Comparison of ENCODE assay signal across 8 mouse cellular contexts in genomic region chr17:29492269-29493191, GRCm38 (mm10). TPM values are rescaled to one million over a fixed set of nuclear protein-coding genes. Genes with fewer than 3 reads are reported as not detected.
DNase-seq lines count a peak whose midpoint lies in the region; ATAC-seq and TF ChIP-seq lines count a peak whose summit lies in the region.

No protein-coding gene starts in this region.

- no peaks in the 10 kb centered on the region for H3K27me3 ChIP-seq in intestine, embryonic 16.5 days (replicated peaks; ENCODE audit: control insufficient read depth, insufficient read depth, low read length)
- no peaks in the 10 kb centered on the region for H3K27me3 ChIP-seq in limb, embryonic 12.5 days
- H3K27me3 ChIP-seq in midbrain, embryonic 13.5 days = no peaks in the 10 kb centered on the region
- no peaks in the 10 kb centered on the region for H3K27me3 ChIP-seq in spleen, adult 2 months (ENCODE audit: control insufficient read depth, insufficient read depth, low read length)

- H3K4me2 ChIP-seq in intestine, embryonic 16.5 days (ENCODE audit: low read depth, low read length) = peak overlapping the region; percentile 83
- H3K4me2 ChIP-seq in limb, embryonic 12.5 days = peak overlapping the region; percentile 79
- H3K4me2 ChIP-seq in midbrain, embryonic 13.5 days (replicated peaks) = peak overlapping the region; percentile 95

- peak; percentile 39 for DNase-seq in cerebellum, adult 11 months
- peak; percentile 85 for DNase-seq in embryo, embryonic 10.5 days (ENCODE audit: low spot score)
- peak; percentile 58 to 85 for DNase-seq in spleen, adult 2 months (ENCODE audit: low read depth in 1 of 2, low spot score in 2 of 2)

- TF ChIP-seq POLR2A in spleen, adult 2 months (IDR thresholded peaks at IDR 0.05; ENCODE audit: low read depth, low read length) = no peak

- no peaks in the 10 kb centered on the region; the same call in 1 of the 2 replicates for H3K36me3 ChIP-seq in intestine, embryonic 16.5 days (ENCODE audit: control insufficient read depth, insufficient read depth, low read length)
- peaks cover 23% of the 10 kb centered on the region for H3K36me3 ChIP-seq in limb, embryonic 12.5 days
- H3K36me3 ChIP-seq in midbrain, embryonic 13.5 days = peaks cover 13% of the 10 kb centered on the region
- H3K36me3 ChIP-seq in spleen, adult 2 months (ENCODE audit: control insufficient read depth, insufficient read depth, low read length) = peaks cover 16% of the 10 kb centered on the region

- peak overlapping the region; percentile 97 for H3K9ac ChIP-seq in intestine, embryonic 16.5 days (ENCODE audit: low read depth, low read length)
- H3K9ac ChIP-seq in limb, embryonic 12.5 days (replicated peaks) = peak overlapping the region; percentile 96
- H3K9ac ChIP-seq in midbrain, embryonic 13.5 days (replicated peaks) = peak overlapping the region; percentile 91

- 1% methylated on average over 22 of the region's 22 CpGs for WGBS in intestine, embryonic 16.5 days
- 2% methylated on average over 22 of the region's 22 CpGs for WGBS in limb, embryonic 12.5 days
- WGBS in midbrain, embryonic 13.5 days = 2% methylated on average over 22 of the region's 22 CpGs
- whole genome bisulfite sequencing in spleen, adult 2 months = under 1% methylated on average over 22 of the region's 22 CpGs

- ATAC-seq in cerebellum, adult (ENCODE audit: insufficient number of reproducible peaks, low FRiP score, low TSS enrichment) = no peak
- peak; percentile 21 for ATAC-seq in granulocyte monocyte progenitor cell, adult 5-6 weeks (replicated peaks; ENCODE audit: poor library complexity, severe bottlenecking)
- ATAC-seq in intestine, embryonic 16.5 days = no peak
- ATAC-seq in limb, embryonic 12.5 days (ENCODE audit: insufficient number of reproducible peaks, insufficient read depth, low FRiP score, low TSS enrichment, low read depth) = no peak
- no peak for ATAC-seq in midbrain, embryonic 13.5 days

- peak overlapping the region; percentile 71 for H3K27ac ChIP-seq in intestine, embryonic 16.5 days (ENCODE audit: low read length)
- peak overlapping the region; percentile 96 for H3K27ac ChIP-seq in limb, embryonic 12.5 days
- peak overlapping the region; percentile 94 for H3K27ac ChIP-seq in midbrain, embryonic 13.5 days
- peak overlapping the region; percentile 91 for H3K27ac ChIP-seq in spleen, adult 2 months (ENCODE audit: insufficient read depth, low read length)

- no peaks in the 10 kb centered on the region for H3K9me3 ChIP-seq in intestine, embryonic 16.5 days (ENCODE audit: control insufficient read depth, low read length)
- no peaks in the 10 kb centered on the region for H3K9me3 ChIP-seq in limb, embryonic 12.5 days
- no peaks in the 10 kb centered on the region for H3K9me3 ChIP-seq in midbrain, embryonic 13.5 days

- peak; percentile 56; the same call in 1 of the 2 replicates for TF ChIP-seq CTCF in spleen, adult 2 months (IDR thresholded peaks at IDR 0.05; ENCODE audit: extremely low read depth, insufficient read depth, insufficient read length, insufficient replicate concordance)

- peak overlapping the region; percentile 92 for H3K4me3 ChIP-seq in intestine, embryonic 16.5 days (ENCODE audit: low read length)
- H3K4me3 ChIP-seq in limb, embryonic 12.5 days (replicated peaks) = peak overlapping the region; percentile 95
- H3K4me3 ChIP-seq in midbrain, embryonic 13.5 days (replicated peaks) = peak overlapping the region; percentile 90
- peak overlapping the region; percentile 93 for H3K4me3 ChIP-seq in spleen, adult 2 months (ENCODE audit: extremely low read depth, insufficient read depth, insufficient read length)

- peaks cover 14% of the 10 kb centered on the region for H3K4me1 ChIP-seq in intestine, embryonic 16.5 days (ENCODE audit: control insufficient read depth, insufficient read depth, low read length)
- peaks cover 19% of the 10 kb centered on the region for H3K4me1 ChIP-seq in limb, embryonic 12.5 days (replicated peaks)
- peaks cover 34% of the 10 kb centered on the region for H3K4me1 ChIP-seq in midbrain, embryonic 13.5 days (replicated peaks)
- peaks cover 20% of the 10 kb centered on the region for H3K4me1 ChIP-seq in spleen, adult 2 months (ENCODE audit: control insufficient read depth, insufficient read depth, insufficient read length)

RNA-seq across cellular contexts. Expression of gene Pim1, which starts 2.0 kb away (rescaled TPM):
- 33.0 and 59.6 TPM in 2 replicates for total RNA-seq in granulocyte monocyte progenitor cell, adult 5-6 weeks (2014; fragmentation: Nextera tagmentation)
- 89.9 and 94.0 TPM in 2 replicates for total RNA-seq in granulocyte monocyte progenitor cell, adult 5-6 weeks (2017)
- 11.8 and 12.8 TPM in 2 replicates for polyA plus RNA-seq in intestine, embryonic 16.5 days (2015; fragmentation: Nextera tagmentation; extraction: Ambion mirVana)
- 21.4 and 24.2 TPM in 2 replicates for polyA plus RNA-seq in limb, embryonic 12.5 days (2016; fragmentation: Nextera tagmentation; extraction: Ambion mirVana)
- polyA plus RNA-seq in midbrain, embryonic 13.5 days (2015; fragmentation: Nextera tagmentation; extraction: Ambion mirVana) = 13.4 and 15.4 TPM in 2 replicates
- polyA plus RNA-seq in spleen, adult 2 months (2012; rRNA removed) = 56.6 and 90.2 TPM in 2 replicates

RNA-seq across cellular contexts. Expression of gene Gm17657, which starts 56.9 kb away (rescaled TPM):
- 0.47 TPM in 1 of 2 replicates, not detected in the other for total RNA-seq in granulocyte monocyte progenitor cell, adult 5-6 weeks (2014; fragmentation: Nextera tagmentation)
- total RNA-seq in granulocyte monocyte progenitor cell, adult 5-6 weeks (2017) = not detected in 2 replicates
- polyA plus RNA-seq in intestine, embryonic 16.5 days (2015; fragmentation: Nextera tagmentation; extraction: Ambion mirVana) = not detected in 2 replicates
- polyA plus RNA-seq in limb, embryonic 12.5 days (2016; fragmentation: Nextera tagmentation; extraction: Ambion mirVana) = not detected in 2 replicates
- polyA plus RNA-seq in midbrain, embryonic 13.5 days (2015; fragmentation: Nextera tagmentation; extraction: Ambion mirVana) = not detected in 2 replicates
- not detected in 2 replicates for polyA plus RNA-seq in spleen, adult 2 months (2012; rRNA removed)

RNA-seq across cellular contexts. Expression of gene Tbc1d22b, which starts 57.1 kb away (rescaled TPM):
- 24.8 and 34.1 TPM in 2 replicates for total RNA-seq in granulocyte monocyte progenitor cell, adult 5-6 weeks (2014; fragmentation: Nextera tagmentation)
- 8.3 and 10.2 TPM in 2 replicates for total RNA-seq in granulocyte monocyte progenitor cell, adult 5-6 weeks (2017)
- polyA plus RNA-seq in intestine, embryonic 16.5 days (2015; fragmentation: Nextera tagmentation; extraction: Ambion mirVana) = 12.4 and 12.6 TPM in 2 replicates
- 16.3 and 22.5 TPM in 2 replicates for polyA plus RNA-seq in limb, embryonic 12.5 days (2016; fragmentation: Nextera tagmentation; extraction: Ambion mirVana)
- polyA plus RNA-seq in midbrain, embryonic 13.5 days (2015; fragmentation: Nextera tagmentation; extraction: Ambion mirVana) = 22.1 and 26.1 TPM in 2 replicates
- polyA plus RNA-seq in spleen, adult 2 months (2012; rRNA removed) = 15.5 and 17.7 TPM in 2 replicates

RNA-seq across cellular contexts. Expression of gene Tmem217, which starts 59.7 kb away (rescaled TPM):
- total RNA-seq in granulocyte monocyte progenitor cell, adult 5-6 weeks (2014; fragmentation: Nextera tagmentation) = not detected in 2 replicates
- total RNA-seq in granulocyte monocyte progenitor cell, adult 5-6 weeks (2017) = not detected in 2 replicates
- polyA plus RNA-seq in intestine, embryonic 16.5 days (2015; fragmentation: Nextera tagmentation; extraction: Ambion mirVana) = 0.33 and 0.87 TPM in 2 replicates
- polyA plus RNA-seq in limb, embryonic 12.5 days (2016; fragmentation: Nextera tagmentation; extraction: Ambion mirVana) = 1.8 and 2.4 TPM in 2 replicates
- polyA plus RNA-seq in midbrain, embryonic 13.5 days (2015; fragmentation: Nextera tagmentation; extraction: Ambion mirVana) = 1.1 and 2.2 TPM in 2 replicates
- polyA plus RNA-seq in spleen, adult 2 months (2012; rRNA removed) = not detected in 2 replicates
